Mouse (Mus musculus): ENCODE results near the gene Pgap2. TPM values are rescaled to one million over a fixed set of nuclear protein-coding genes. Genes with fewer than 3 reads are reported as not detected.

Gene Pgap2
- polyA plus RNA-seq, 1 experiment: 55.0 TPM

GRCm38 (mm10) chr7:102266401-102267042 lies 56.5 kb downstream of the Pgap2 start:
- Histone ChIP-seq H3K27me3 (ENCODE audit: control insufficient read depth, insufficient read depth, low read length, poor library complexity, severe bottlenecking) (no peaks in the 10 kb centered on the region; the same call in 1 of the 2 replicates), H3K4me3 (ENCODE audit: low read depth, low read length) (peak overlapping the region; percentile 22), H3K36me3 (ENCODE audit: control insufficient read depth, insufficient read depth, low read length, poor library complexity, severe bottlenecking) (no peaks in the 10 kb centered on the region), H3K4me1 (ENCODE audit: control insufficient read depth, insufficient read depth, low read length) (no peaks in the 10 kb centered on the region), H3K9me3 (replicated peaks; ENCODE audit: control insufficient read depth, insufficient read depth, low read length, poor library complexity, severe bottlenecking) (no peaks in the 10 kb centered on the region), H3K27ac (ENCODE audit: insufficient read depth, low read length) (no peak overlapping the region), H3K9ac (ENCODE audit: low read depth, poor library complexity, severe bottlenecking) (no peak overlapping the region)
- TF ChIP-seq EP300 (IDR thresholded peaks at IDR 0.05; ENCODE audit: insufficient read depth, low read depth, low read length): no peak
- no peak for TF ChIP-seq POLR2A (IDR thresholded peaks at IDR 0.05; ENCODE audit: insufficient read depth, low read length)
- TF ChIP-seq CTCF (IDR thresholded peaks at IDR 0.05; ENCODE audit: low read depth, low read length): no peak

GRCm38 (mm10) chr7:102267113-102267579 lies 57.1 kb downstream of the Pgap2 start:
- H3K36me3 ChIP-seq (ENCODE audit: control insufficient read depth, insufficient read depth, low read length, poor library complexity, severe bottlenecking): no peaks in the 10 kb centered on the region
- peak overlapping the region; percentile 87 for H3K4me3 ChIP-seq (ENCODE audit: low read depth, low read length)
- H3K4me1 ChIP-seq (ENCODE audit: control insufficient read depth, insufficient read depth, low read length): no peaks in the 10 kb centered on the region
- no peaks in the 10 kb centered on the region for H3K9me3 ChIP-seq (replicated peaks; ENCODE audit: control insufficient read depth, insufficient read depth, low read length, poor library complexity, severe bottlenecking)
- H3K27ac ChIP-seq (ENCODE audit: insufficient read depth, low read length): no peak overlapping the region
- peak overlapping the region; percentile 67 for H3K9ac ChIP-seq (ENCODE audit: low read depth, poor library complexity, severe bottlenecking)
- no peaks in the 10 kb centered on the region; the same call in 1 of the 2 replicates for H3K27me3 ChIP-seq (ENCODE audit: control insufficient read depth, insufficient read depth, low read length, poor library complexity, severe bottlenecking)
- TF ChIP-seq CTCF (IDR thresholded peaks at IDR 0.05; ENCODE audit: low read depth, low read length): peak; percentile 74
- TF ChIP-seq POLR2A (IDR thresholded peaks at IDR 0.05; ENCODE audit: insufficient read depth, low read length): no peak

GRCm38 (mm10) chr7:102267601-102268394 lies 57.8 kb downstream of the Pgap2 start, which contains the start of gene Stim1:
Gene Stim1, plus strand, starts transcription at chr7:102267806.
- H3K9ac ChIP-seq (ENCODE audit: low read depth, poor library complexity, severe bottlenecking): peak within 1 kb of the TSS; percentile 67
- no peaks in the 10 kb centered on the region for H3K4me1 ChIP-seq (ENCODE audit: control insufficient read depth, insufficient read depth, low read length)
- no peaks in the 10 kb centered on the region for H3K36me3 ChIP-seq (ENCODE audit: control insufficient read depth, insufficient read depth, low read length, poor library complexity, severe bottlenecking)
- no peak within 1 kb of the TSS for H3K27ac ChIP-seq (ENCODE audit: insufficient read depth, low read length)
- H3K27me3 ChIP-seq (ENCODE audit: control insufficient read depth, insufficient read depth, low read length, poor library complexity, severe bottlenecking): no peaks in the 10 kb centered on the region; the same call in 1 of the 2 replicates
- TF ChIP-seq POLR2A (IDR thresholded peaks at IDR 0.05; ENCODE audit: insufficient read depth, low read length) (no peak), CTCF (IDR thresholded peaks at IDR 0.05; ENCODE audit: low read depth, low read length) (no peak), EP300 (IDR thresholded peaks at IDR 0.05; ENCODE audit: insufficient read depth, low read depth, low read length) (no peak)
- no peaks in the 10 kb centered on the region for H3K9me3 ChIP-seq (replicated peaks; ENCODE audit: control insufficient read depth, insufficient read depth, low read length, poor library complexity, severe bottlenecking)
- peak within 1 kb of the TSS; percentile 91 for H3K4me3 ChIP-seq (ENCODE audit: low read depth, low read length)

DNA sequence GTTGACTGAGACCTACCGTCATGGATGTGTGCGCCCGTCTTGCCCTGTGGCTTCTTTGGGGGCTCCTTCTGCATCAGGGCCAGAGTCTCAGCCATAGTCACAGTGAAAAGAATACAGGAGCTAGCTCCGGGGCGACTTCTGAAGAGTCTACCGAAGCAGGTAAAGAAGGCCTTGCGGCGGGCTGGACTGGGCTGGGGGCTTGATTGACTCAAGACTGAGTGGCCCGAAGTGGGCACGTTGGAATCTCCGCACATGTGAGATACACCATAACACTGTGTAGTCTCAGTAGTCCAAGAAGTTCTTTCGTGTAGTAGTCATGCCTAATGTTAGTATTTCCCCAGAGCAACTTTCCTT lies 58.4 kb downstream of the Pgap2 start:
- H3K4me1 ChIP-seq (ENCODE audit: control insufficient read depth, insufficient read depth, low read length): no peaks in the 10 kb centered on the region
- H3K4me3 ChIP-seq (ENCODE audit: low read depth, low read length): peak overlapping the region; percentile 91
- no peaks in the 10 kb centered on the region; the same call in 1 of the 2 replicates for H3K27me3 ChIP-seq (ENCODE audit: control insufficient read depth, insufficient read depth, low read length, poor library complexity, severe bottlenecking)
- no peaks in the 10 kb centered on the region for H3K9me3 ChIP-seq (replicated peaks; ENCODE audit: control insufficient read depth, insufficient read depth, low read length, poor library complexity, severe bottlenecking)
- H3K9ac ChIP-seq (ENCODE audit: low read depth, poor library complexity, severe bottlenecking): peak overlapping the region; percentile 67
- no peaks in the 10 kb centered on the region for H3K36me3 ChIP-seq (ENCODE audit: control insufficient read depth, insufficient read depth, low read length, poor library complexity, severe bottlenecking)
- TF ChIP-seq POLR2A (IDR thresholded peaks at IDR 0.05; ENCODE audit: insufficient read depth, low read length) (no peak), CTCF (IDR thresholded peaks at IDR 0.05; ENCODE audit: low read depth, low read length) (no peak), EP300 (IDR thresholded peaks at IDR 0.05; ENCODE audit: insufficient read depth, low read depth, low read length) (no peak)
- no peak overlapping the region for H3K27ac ChIP-seq (ENCODE audit: insufficient read depth, low read length)

DNA sequence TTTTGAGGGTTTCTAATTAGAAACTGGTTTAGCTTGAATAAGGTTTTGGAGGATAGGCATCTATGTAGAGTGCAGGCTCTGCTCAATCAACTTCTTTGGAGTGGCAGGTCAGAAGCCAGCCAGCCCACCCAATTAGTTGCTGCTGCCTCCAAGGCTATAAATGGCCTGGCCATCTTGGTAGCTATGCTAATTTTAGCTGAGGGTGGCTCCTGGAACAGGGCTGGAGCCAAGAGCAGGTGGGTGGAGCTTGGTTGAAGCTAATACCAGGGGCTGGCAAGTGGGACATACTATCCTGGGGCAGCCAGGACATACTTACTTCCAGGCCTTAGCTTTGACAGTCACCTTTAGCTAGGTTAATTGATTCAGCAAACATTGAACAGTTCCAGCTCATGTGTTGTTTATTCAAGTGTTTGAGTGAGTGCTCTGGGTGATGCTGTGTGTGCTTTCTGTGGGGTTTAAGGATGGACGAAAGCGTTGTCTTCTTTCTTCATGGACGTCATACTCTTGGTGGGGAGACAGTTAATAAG lies 62.5 kb downstream of the Pgap2 start:
- Histone ChIP-seq H3K9ac (ENCODE audit: low read depth, poor library complexity, severe bottlenecking) (no peak overlapping the region), H3K4me3 (ENCODE audit: low read depth, low read length) (no peak overlapping the region), H3K9me3 (replicated peaks; ENCODE audit: control insufficient read depth, insufficient read depth, low read length, poor library complexity, severe bottlenecking) (no peaks in the 10 kb centered on the region), H3K4me1 (ENCODE audit: control insufficient read depth, insufficient read depth, low read length) (no peaks in the 10 kb centered on the region), H3K27ac (ENCODE audit: insufficient read depth, low read length) (no peak overlapping the region), H3K36me3 (ENCODE audit: control insufficient read depth, insufficient read depth, low read length, poor library complexity, severe bottlenecking) (no peaks in the 10 kb centered on the region), H3K27me3 (ENCODE audit: control insufficient read depth, insufficient read depth, low read length, poor library complexity, severe bottlenecking) (no peaks in the 10 kb centered on the region; the same call in 1 of the 2 replicates)
- no peak for TF ChIP-seq EP300 (IDR thresholded peaks at IDR 0.05; ENCODE audit: insufficient read depth, low read depth, low read length)
- TF ChIP-seq POLR2A (IDR thresholded peaks at IDR 0.05; ENCODE audit: insufficient read depth, low read length): no peak
- TF ChIP-seq CTCF (IDR thresholded peaks at IDR 0.05; ENCODE audit: low read depth, low read length): no peak
